Mouse (Mus musculus): ENCODE results near the gene Zmynd10.
A peak's percentile ranks its signal among the peaks of the same experiment; 100 is the strongest.
"Not testable (repeated sequence)": the region's sequence is repeated elsewhere in the genome, so short reads cannot be mapped to it uniquely, and the experiment has no call there.

Gene Zmynd10

DNA sequence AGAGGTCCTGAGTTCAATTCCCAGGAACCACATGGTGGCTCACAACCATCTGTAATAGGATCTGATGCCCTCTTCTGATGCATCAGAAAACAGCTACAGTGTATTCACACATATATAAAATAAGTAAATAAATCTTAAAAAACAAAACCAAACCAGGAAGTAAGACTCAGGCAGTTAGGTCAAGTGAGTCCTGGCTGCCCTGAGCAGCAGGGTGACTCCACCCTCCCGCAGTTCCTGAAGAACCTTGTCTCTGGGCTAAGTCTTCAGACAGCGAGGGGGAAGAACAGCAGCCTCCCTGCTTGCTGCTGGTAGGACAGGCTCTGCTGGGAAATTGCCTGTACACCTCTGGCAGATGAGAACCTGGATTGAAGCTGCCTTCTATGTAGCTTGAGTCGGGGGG is 9.2 kb downstream of the Zmynd10 start:
- peak in 1 of 2 experiments; percentile 23 for DNase-seq

DNA sequence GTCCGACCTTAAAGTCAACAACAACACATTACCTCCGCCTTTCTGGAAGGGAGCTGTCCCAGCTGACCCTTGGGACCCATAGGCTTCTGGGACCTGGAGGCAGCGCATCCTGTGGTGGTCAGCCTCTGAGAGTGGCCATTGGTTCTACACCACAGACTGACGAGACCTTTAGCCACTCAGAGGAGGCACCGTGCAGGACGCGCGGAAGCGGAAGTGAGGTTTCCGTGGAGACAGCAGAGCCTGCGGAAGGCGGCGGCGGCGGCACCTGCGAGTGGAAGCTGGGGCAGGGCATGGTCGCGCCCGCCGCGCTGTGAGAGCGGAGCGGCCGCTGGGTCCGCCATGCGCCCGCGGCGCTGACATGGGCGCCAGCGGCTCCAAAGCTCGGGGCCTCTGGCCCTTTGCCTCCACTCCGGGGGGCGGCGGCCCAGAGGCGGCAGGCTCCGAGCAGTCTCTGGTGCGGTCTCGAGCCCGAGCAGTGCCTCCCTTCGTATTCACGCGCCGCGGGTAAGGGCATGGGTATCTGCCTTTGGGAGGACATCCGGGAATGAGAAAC is 16.0 kb downstream of the Zmynd10 start, which contains the start of gene Tusc2:
TSS of gene Tusc2 (plus strand) at position 227 of the 553 bp plus-strand sequence.
- peak; percentile 95 to 96 for DNase-seq

DNA sequence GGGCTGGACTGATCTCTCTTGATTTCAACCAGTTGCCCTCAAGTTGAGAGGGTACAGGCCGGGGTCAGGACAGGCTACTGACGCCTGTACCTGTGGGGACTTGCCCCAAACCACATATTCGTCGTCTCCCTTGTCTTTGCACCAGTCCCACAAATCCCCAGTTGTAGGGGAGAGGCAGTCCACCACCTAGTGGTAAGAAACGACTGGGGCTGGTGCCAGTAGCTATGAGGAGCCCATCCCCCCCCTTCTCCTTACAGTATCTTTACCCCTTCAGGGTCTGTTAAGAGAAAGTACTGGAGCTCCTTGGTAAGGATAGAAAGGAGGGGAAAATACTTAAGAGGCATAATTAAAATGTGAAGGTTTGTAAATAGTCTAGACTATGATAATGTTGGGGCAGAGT is 18.5 kb downstream of the Zmynd10 start:
- not testable (repeated sequence) for DNase-seq

DNA sequence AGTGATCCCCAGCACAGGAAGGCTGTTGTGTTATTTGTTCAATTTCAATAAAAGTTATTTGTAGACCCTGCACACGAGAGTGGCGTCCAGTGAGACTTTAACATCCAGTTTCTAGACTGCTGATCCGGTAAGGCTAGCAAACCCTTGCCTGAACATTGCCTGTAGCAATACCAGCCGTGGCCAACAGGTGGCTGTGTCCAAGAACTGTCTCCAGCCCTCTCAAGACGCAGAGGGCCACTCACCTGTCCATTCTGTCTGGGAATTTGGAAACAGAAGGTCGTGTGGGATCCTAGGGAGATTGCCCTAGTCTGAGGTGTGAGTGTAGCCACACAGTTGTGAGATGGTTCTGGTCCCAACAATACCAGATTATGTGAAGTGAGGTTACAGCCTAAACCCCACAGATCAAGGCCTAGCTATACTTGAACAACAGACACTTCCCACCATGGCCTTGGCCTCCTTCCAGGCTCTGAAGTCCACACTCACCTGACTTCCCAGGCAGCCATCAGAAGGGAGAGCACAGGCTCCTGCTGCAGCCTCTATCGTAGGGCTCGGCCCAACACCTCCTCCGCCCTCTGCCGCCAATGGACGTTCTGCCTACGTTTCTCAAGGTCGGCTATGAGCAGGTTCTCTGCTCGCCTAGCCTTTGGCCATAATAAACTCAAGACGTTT is 19.1 kb downstream of the Zmynd10 start:
- DNase-seq, result peak; percentile 88 to 93

DNA sequence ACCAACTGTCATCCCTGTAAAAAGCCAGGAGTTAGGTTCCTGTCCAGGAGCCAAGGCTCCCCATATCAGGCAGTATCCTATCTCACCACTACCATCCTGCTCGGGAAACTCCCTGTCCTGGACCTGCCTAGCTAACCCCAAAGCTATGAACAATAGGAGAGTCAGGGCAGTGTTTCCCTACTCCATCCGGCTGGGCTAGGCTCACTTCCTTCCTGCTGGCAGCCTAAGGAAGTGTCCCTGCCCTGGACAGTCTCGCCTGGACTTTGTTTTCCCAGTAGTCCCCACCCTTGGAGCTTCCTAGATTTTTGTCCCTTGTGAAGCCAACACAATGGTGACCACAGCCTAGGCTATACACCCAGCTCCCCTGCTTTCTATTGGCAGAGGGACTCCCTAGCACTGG is 19.8 kb downstream of the Zmynd10 start:
- peak; percentile 73 to 87 for DNase-seq

DNA sequence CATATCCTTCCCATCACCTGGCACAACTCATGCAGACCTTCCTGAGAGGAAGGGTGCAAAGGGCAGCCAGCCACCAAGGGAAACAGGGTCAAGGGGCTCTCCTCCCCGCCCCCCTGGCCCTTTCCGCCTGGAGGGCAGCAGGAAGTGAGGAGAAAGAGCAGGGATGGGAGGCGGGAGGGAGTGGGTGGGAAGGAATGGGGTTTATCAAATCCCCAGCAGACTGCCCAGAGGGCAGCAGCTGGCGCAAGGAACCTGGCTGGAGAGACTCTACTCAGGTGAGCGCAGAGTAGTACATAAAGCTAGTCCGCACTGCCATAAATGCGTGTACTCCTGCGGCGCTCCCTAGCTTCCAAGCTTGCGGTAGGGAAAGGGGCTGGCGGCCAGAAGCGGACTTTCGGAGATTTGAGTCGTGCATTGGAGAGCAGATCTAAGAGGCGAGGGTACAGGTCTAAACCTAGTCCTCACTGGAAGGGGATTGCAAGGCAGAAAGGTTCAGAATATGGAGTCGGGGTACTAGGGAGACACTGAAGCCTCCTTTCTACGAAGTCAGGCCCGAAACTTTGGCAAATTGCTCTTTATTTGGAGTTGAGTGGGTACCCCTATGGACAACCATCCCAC is 20.7 kb downstream of the Zmynd10 start, which contains the start of gene Hyal2:
TSS of gene Hyal2 (plus strand) at position 244 of the 618 bp plus-strand sequence.
- DNase-seq, result peak; percentile 67 to 82

DNA sequence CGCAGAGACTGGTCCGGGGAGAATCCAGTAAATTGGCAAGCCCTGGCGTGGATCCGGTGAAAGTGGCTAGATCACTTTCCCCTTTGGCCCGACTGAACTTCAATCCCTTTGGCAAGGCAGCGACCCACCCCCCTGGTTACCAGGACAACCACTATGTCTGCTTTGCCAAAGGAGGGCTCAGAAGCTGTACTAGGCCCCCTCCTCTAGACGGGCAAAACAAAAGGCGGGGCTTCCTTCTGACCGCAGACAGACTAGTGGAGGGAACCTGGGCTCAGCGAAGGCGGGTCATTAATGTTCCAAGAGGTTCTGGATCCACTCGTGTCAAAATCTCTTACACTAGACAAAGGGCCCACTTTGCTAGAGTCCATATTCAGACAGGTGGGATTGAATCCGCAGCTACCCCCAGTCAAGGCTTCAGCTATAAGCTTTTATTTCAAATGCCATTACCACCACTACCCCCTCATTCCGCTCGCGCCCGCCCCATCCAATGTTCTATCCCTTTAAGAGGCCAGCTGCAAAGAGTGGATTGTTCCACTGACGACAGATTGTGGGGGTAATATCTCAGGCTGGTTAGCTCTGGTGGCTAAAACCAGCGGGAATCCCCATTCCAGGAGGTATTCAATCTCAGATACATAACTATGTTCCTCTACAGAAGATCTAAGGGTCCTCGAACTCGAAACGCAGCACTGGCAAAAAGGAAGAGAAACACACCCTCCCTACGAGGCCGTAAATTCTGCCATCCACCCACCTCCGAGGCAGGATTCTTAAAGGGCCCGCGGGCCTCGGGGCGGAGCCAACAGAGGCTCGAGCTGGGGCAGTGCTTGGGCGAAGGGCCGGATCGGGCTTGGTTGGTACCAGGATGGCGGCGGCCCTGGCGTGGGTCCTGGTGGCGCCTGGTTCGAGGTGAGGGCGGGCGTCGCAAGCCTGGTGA is 21.5 kb downstream of the Zmynd10 start:
- DNase-seq, result peak; percentile 90 to 92

DNA sequence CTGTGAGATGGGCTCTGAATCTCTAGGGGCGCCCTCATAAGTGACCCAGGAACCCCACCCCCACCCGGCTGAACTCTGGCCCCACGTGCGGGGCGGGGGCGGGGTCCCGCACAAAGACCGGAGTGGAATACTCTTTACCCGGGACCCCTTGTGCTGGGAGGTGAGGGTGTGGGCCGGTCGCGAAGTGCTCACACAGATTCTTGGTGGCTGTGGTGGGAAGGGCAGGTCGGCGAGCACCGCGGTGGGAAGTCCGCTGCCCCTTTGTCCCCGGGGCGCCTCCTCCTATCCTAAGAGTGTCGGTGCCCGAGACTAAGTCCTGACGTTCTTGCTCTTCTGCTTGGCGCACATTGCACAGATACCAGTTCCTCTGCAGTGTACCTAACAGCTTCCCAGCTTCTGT is 22.2 kb downstream of the Zmynd10 start:
- no peak for DNase-seq

DNA sequence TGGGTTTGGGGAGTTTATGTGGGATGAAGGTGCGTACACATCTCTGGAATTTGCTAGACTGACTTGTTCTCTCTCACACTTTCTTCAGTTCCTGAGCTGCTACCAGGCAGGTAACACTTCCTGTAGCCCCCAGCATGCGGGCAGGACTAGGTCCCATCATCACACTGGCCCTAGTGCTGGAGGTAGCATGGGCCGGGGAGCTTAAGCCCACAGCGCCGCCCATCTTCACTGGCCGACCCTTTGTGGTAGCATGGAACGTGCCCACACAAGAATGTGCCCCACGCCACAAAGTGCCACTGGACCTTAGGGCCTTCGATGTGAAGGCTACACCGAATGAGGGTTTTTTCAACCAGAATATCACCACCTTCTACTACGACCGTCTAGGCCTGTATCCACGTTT is 22.9 kb downstream of the Zmynd10 start:
- peak in 1 of 2 experiments; percentile 47 for DNase-seq

DNA sequence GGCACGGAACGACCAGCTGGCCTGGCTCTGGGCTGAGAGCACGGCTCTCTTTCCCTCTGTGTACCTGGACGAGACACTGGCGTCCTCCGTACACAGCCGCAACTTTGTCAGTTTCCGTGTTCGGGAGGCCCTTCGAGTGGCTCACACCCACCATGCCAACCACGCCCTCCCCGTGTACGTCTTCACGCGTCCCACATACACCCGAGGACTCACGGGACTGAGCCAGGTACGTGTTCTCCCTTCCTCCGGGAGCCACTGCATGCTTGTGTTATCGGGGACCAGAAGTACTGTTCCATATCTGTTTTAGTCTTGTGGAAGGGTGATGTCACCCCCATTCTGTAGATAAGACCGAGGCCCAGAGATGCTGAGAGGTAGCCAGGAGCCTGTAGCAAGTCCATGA is 23.7 kb downstream of the Zmynd10 start:
- DNase-seq, result peak in 1 of 2 experiments; percentile 34

DNA sequence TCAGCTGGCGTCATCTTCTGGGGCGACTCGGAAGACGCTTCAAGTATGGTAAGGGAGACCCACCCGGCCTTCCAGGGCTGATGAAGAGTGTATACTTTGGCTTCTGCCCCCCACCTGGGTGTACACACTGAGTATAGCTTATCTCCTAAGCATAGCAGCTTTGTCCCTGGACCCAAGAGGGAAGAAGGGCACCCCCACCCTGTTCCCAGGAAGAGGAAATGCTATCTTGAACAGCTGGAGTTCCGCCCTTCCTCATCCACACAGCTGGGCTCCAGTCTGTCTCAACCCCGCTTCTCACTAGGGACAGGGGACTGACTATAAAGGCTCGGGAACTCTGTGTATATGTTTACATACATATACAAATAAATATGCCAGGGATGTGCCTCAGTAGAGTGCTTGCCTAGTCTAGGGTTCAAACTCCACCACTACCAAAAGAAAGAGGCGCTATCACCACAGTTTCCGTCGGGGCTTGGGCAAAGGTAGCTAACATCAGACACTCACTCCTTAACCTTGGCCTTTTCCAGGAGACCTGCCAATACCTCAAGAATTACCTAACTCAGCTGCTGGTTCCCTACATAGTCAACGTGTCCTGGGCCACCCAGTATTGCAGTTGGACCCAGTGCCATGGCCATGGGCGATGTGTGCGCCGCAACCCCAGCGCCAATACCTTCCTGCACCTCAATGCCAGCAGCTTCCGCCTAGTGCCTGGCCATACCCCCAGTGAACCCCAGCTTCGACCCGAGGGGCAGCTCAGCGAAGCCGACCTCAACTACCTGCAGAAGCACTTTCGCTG is 24.6 kb downstream of the Zmynd10 start:
- peak in 1 of 2 experiments; percentile 52 for DNase-seq

DNA sequence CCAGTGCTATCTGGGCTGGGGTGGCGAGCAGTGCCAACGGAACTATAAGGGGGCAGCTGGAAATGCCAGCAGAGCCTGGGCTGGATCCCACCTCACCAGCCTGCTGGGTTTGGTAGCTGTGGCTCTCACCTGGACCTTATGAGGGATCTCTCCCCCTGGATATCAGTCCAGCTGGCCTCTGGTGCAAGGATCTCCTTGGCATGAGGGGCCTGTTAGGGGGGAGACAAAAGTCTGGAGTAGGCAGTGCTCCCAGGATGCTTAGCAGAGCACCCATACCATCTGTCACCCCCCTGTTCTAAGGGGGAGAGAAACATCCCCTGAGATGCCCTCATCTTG is 25.2 kb downstream of the Zmynd10 start:
- DNase-seq, result no peak

DNA sequence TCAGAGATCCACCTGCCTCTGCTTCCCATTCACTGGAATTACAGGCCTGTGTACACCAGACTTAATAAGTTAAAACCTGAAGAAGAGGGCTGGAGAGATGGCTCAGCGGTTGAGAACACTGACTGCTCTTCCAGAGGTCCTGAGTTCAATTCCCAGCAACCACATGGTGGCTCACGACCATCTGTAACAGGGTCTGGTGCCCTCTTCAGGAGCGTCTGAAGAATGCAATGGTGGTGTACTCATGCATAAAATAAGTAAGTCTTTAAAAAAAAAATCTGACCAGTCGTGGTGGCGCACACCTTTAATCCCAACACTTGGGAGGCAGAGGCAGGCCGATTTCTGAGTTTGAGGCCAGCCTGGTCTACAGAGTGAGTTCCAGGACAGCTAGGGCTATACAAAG is 26.7 kb downstream of the Zmynd10 start:
- DNase-seq, result not testable (repeated sequence)

DNA sequence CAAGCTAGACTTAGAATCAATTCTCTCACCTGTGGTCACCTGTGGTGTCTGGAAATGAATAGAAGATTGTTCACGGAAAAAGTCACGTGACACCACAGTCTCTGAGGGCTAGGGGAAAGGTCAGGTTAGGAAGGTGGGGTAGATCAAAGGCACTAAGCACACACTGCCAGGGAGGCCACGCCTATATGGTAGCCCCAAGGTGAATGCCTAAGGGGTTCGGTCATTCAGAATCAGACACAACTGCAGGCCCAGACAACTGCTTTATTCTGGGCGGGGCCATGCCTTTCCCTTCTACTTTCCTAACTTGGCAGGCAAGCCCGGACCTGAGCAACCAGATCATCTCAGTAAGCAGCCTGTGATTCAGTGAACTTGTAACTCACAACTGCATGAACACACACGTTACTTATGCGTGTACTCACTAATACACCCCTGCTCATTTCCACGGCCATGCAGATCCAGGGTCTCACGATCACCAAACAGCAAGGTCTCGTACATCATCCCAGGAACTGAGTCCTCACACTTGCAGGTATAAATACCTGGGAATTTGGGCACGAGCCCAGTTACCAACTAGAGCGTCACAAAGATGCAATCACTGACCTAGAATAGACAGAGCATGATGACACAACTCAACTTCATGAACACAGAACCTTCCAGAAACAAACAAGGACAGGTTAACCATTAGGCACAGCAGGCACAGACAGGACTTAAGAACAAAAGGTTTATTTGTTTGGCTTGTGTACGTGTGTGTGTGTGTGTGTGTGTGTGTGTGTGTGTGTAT is 28.7 kb downstream of the Zmynd10 start:
- DNase-seq, result no peak

DNA sequence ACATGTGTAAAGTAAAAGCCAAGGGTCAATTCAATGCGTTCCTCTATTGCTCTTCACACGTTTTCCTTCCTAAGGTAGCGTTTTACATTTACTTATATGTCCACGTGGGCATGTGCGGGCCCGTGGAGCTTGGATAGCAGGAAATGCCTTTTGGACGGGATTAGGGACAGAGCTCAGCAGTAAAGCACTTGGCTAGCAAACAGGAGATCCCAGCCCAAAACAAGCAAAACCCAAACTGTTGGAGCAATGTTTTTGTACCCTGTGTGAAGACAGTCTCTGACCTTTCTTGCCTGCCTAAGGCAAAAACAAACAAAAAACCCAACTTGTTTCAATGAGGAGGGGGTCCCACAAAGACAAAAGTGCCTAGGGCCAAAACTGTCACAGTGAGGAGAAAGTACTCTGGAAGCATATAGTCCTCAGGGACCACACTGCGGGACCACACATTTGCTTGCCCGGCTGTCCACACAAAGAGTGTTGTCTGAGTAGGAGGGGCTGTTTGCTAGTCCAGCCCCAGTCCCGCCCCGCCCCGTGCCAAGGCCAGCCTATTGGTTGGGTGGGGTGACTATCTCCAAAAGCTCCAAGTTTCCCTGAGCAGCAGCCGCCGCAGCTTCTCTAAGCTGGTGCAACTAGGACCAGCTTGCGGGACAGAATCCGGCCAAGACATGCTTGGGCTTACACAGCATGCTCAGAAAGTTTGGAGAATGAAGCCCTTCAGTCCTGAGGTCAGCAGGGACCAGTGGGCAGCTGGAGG is 29.4 kb downstream of the Zmynd10 start, which contains the start of gene Hyal1:
TSS of gene Hyal1 (plus strand) at position 571 of the 751 bp plus-strand sequence.
- DNase-seq, result peak; percentile 88

DNA sequence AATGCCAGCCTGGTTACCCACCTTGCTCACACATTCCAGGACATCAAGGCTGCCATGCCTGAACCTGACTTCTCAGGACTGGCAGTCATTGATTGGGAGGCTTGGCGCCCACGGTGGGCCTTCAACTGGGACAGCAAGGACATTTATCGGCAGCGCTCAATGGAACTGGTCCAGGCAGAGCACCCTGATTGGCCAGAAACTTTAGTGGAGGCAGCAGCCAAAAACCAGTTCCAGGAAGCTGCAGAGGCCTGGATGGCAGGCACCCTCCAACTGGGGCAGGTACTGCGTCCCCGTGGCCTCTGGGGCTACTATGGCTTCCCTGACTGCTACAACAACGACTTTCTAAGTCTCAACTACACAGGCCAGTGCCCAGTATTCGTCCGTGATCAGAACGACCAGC is 30.8 kb downstream of the Zmynd10 start:
- DNase-seq, result no peak

DNA sequence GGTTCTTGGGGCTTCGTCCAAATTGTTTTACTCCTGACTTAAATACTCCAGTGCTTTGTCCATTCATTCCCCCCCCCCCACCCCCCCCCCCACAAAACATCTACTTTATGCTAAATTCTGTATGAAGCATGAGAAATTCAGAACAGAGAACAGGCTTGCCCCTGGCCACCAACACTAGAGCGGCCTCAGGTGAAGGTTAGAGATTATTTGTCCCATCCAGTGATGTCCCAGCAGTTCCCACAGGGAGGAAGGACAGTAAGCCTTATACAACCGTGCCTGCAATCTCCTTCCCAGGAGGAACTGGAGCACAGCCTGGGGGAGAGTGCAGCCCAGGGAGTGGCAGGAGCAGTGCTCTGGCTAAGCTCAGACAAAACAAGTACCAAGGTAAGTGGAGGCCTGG is 31.5 kb downstream of the Zmynd10 start, which contains the start of gene Naa80:
TSS of gene Naa80 (plus strand) at position 301 of the 400 bp plus-strand sequence.
- DNase-seq, result no peak

DNA sequence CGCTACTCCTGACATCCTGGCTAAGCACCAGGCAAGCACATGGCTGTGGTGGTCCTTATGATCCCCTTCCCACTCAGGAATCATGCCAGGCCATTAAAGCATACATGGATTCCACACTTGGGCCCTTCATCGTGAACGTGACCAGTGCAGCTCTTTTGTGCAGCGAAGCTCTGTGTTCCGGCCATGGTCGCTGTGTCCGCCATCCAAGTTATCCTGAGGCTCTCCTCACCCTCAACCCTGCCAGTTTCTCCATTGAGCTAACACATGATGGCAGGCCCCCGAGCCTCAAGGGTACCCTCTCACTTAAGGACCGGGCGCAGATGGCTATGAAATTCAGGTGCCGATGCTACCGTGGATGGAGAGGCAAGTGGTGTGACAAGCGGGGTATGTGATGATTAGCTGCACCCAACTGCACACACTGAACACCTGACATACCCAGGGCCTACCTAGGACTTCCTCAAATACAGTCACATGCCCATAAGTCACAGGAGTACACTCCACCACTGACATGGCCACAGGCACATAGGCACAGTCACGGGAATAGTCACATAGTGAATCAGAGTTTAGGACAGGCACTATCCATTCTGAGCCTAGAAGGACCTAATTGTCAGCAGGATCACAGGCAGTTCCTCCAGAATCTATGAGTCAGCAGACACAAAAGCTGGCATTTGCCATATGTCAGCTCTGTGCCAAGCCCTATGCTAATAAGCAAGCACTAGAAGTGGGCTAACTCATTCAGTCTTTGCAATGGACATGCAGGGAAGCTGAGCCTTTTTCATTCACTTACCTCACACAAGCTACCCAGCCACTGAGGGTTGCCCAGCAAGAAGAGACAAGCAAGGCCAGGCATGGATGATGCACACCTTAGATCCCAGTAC is 32.2 kb downstream of the Zmynd10 start:
- DNase-seq, result no peak
